Mouse (Mus musculus) kidney, embryonic 14.5 days (tissue): Measurements from ENCODE around the gene Pcnt. TPM values are rescaled to one million over a fixed set of nuclear protein-coding genes. Genes with fewer than 3 reads are reported as not detected.

Source experiments
- ATAC-seq: fragments of 200-750 bp; cut with Nextera tagmentation; 2 replicates; pipeline ENCODE4 v1.8.0; 2017; ENCODE audit warnings: moderate number of reproducible peaks, mild to moderate bottlenecking, moderate TSS enrichment, moderate library complexity; ENCODE audit not compliant: low FRiP score, low TSS enrichment
- H3K27ac ChIP-seq: fragments of 300-500 bp; sonication (generic); 2 replicates; pipeline ENCODE4 v1.5.1; 2014; ENCODE audit warnings: low read depth, mild to moderate bottlenecking, low read length, moderate library complexity, mixed read lengths
- H3K27me3 ChIP-seq: fragments of 300-500 bp; sonication (generic); 2 replicates; pipeline ENCODE4 v1.6.1; 2014; ENCODE audit warnings: mild to moderate bottlenecking, low read length; ENCODE audit not compliant: control insufficient read depth, insufficient read depth
- H3K36me3 ChIP-seq: fragments of 300-500 bp; sonication (generic); 2 replicates; pipeline ENCODE4 v1.6.1; 2014; ENCODE audit warnings: low read length, mixed read lengths; ENCODE audit not compliant: control insufficient read depth, insufficient read depth
- H3K4me1 ChIP-seq: fragments of 300-500 bp; sonication (generic); 2 replicates; pipeline ENCODE4 v1.6.1; 2014; ENCODE audit warnings: low read length, mixed read lengths; ENCODE audit not compliant: control insufficient read depth, insufficient read depth
- H3K4me2 ChIP-seq: fragments of 300-500 bp; sonication (generic); replicated peaks from 2 replicates; pipeline ENCODE4 v1.6.1; 2014; ENCODE audit warnings: low read depth, mild to moderate bottlenecking, low read length
- H3K4me3 ChIP-seq: fragments of 300-500 bp; sonication (generic); 2 replicates; pipeline ENCODE4 v1.5.1; 2014; ENCODE audit warnings: mild to moderate bottlenecking, low read length
- H3K9ac ChIP-seq: fragments of 300-500 bp; sonication (generic); 2 replicates; pipeline ENCODE4 v1.6.1; 2014; ENCODE audit warnings: low read depth, mild to moderate bottlenecking, low read length, moderate library complexity
- H3K9me3 ChIP-seq: fragments of 300-500 bp; sonication (generic); 2 replicates; pipeline ENCODE4 v1.6.1; 2016; ENCODE audit warnings: low read length; ENCODE audit not compliant: control insufficient read depth
- WGBS: fragments of 180-500 bp; shearing (Covaris S2); extraction: QIAGEN DNeasy Blood & Tissue Kit; methylation state at CpG from one replicate; pipeline ENCODE4 v1.1.7; 2014; 5-methylcytosine and 5-hydroxymethylcytosine counted together
- polyA plus RNA-seq: library from polyadenylated mRNA; unstranded; fragments of >200 nt; fragmentation: Nextera tagmentation; extraction: Ambion mirVana; gene quantifications from 2 replicates; pipeline ENCODE4 v1.2.1, GENCODE M21; 2014

The Pcnt gene
- polyA plus RNA-seq, 1 experiment from 2014 or later = 27.1 TPM

DNA sequence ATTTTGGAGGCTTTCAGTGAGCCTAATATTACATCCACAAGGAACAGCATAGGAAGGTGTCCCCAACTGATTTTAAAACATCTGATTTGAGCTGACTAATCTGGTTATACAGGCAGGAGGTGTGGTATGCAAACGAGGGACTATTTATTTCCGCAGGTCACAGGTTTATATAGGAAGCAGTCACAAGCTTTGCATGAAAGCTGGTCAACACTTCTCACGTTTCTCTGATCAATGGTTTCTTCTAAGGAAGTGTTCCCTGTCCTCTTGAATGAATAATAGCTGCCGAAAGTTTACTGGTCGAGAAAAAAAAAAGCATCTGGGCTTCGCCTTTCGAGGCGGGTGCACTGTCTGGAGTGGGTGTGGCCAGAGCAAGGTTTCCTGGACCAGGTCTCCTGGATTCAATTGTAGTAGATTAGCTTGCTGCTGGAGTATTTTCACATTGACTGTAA, 96.5 kb downstream of the Pcnt start:
- no peak for ATAC-seq
- Histone ChIP-seq H3K9ac (no peak overlapping the region; the same call in 1 of the 2 replicates), H3K27ac (no peak overlapping the region), H3K4me1 (peaks cover 7% of the 10 kb centered on the region; the same call in 1 of the 2 replicates), H3K27me3 (no peaks in the 10 kb centered on the region), H3K36me3 (peaks cover 14% of the 10 kb centered on the region), H3K9me3 (no peaks in the 10 kb centered on the region), H3K4me2 (peak overlapping the region; percentile 67), H3K4me3 (peak overlapping the region; percentile 85)
- WGBS = 14% methylated on average over 8 of the region's 8 CpGs

GRCm38 (mm10) chr10:76345540-76345902, 97.1 kb downstream of the Pcnt start:
- Histone ChIP-seq H3K9me3 (no peaks in the 10 kb centered on the region), H3K27ac (no peak overlapping the region)
- ATAC-seq = peak; percentile 38; the same call in 1 of the 2 replicates

GRCm38 (mm10) chr10:76344711-76345539, 97.7 kb downstream of the Pcnt start, which contains the start of gene Dip2a:
Dip2a (minus strand) TSS chr10:76345291.
- H3K9ac ChIP-seq = peak within 1 kb of the TSS; percentile 88
- peak within 1 kb of the TSS; percentile 67 for H3K4me2 ChIP-seq
- peak; percentile 94 for ATAC-seq
- under 1% methylated on average over 68 of the region's 94 CpGs for WGBS
- no peaks in the 10 kb centered on the region for H3K27me3 ChIP-seq
- peak within 1 kb of the TSS; percentile 85 for H3K4me3 ChIP-seq
- H3K9me3 ChIP-seq = no peaks in the 10 kb centered on the region
- H3K4me1 ChIP-seq = peaks cover 7% of the 10 kb centered on the region; the same call in 1 of the 2 replicates
- H3K36me3 ChIP-seq = peaks cover 3% of the 10 kb centered on the region; the same call in 1 of the 2 replicates
- peak within 1 kb of the TSS; percentile 62; the same call in 1 of the 2 replicates for H3K27ac ChIP-seq

More at GRCm38 (mm10) chr10:76345540-76345902, 97.1 kb downstream of the Pcnt start:
- no peaks in the 10 kb centered on the region for H3K27me3 ChIP-seq
- H3K9ac ChIP-seq = peak overlapping the region; percentile 88
- peaks cover 8% of the 10 kb centered on the region for H3K36me3 ChIP-seq
- peak overlapping the region; percentile 85 for H3K4me3 ChIP-seq
- peaks cover 7% of the 10 kb centered on the region; the same call in 1 of the 2 replicates for H3K4me1 ChIP-seq
- H3K4me2 ChIP-seq = peak overlapping the region; percentile 67
- WGBS = 7% methylated on average over 12 of the region's 12 CpGs

DNA sequence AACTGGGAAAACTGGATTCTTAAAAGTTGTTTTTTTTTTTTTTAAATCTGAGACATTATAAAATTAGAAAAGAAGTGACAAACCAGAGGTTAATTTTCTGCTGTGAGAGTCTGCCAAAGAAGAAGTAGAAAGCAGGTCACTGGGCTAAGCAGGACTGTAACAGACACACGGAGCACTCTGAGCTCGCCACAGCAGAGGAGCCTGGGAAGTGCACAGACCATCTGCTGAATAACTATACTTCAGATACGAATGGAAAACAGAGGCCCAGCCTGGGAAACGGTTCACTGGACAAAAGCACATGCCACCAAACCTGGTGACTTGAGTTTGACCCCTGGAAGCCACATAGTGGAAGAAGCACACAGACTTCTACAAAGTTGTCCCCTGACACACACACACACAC, 108.2 kb downstream of the Pcnt start:
- H3K4me3 ChIP-seq = no peak overlapping the region
- no peaks in the 10 kb centered on the region for H3K9me3 ChIP-seq
- no peaks in the 10 kb centered on the region for H3K36me3 ChIP-seq
- H3K9ac ChIP-seq = no peak overlapping the region
- H3K27ac ChIP-seq = no peak overlapping the region
- H3K4me1 ChIP-seq = no peaks in the 10 kb centered on the region
- H3K27me3 ChIP-seq = no peaks in the 10 kb centered on the region
- no peak overlapping the region for H3K4me2 ChIP-seq
- 39% methylated on average over 4 of the region's 4 CpGs for WGBS
- no peak for ATAC-seq

DNA sequence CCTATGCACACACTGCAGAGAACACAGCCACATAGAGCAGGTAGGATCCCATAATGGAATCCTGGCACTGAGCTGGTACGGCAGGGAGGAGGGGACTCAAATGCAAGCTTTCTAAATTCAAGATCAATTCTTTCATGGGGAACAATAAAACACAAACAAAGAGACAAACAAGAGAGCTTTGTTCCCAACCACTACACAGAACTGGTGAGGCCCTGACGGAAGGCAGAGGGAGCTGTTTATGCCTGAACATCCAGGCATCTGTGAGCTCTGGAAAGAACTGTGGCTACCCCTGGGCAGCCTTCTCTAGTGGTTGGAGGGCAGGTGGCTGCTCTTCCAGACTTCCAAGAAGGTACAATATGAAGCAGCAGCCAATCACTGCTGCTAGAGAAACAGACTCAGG, 110.5 kb downstream of the Pcnt start:
- ATAC-seq = no peak
- H3K4me2 ChIP-seq = no peak overlapping the region
- H3K9ac ChIP-seq = no peak overlapping the region
- H3K27me3 ChIP-seq = no peaks in the 10 kb centered on the region
- no peaks in the 10 kb centered on the region for H3K36me3 ChIP-seq
- H3K4me1 ChIP-seq = no peaks in the 10 kb centered on the region
- 79% methylated on average over 2 of the region's 2 CpGs for WGBS
- H3K27ac ChIP-seq = no peak overlapping the region
- no peaks in the 10 kb centered on the region for H3K9me3 ChIP-seq
- no peak overlapping the region for H3K4me3 ChIP-seq

DNA sequence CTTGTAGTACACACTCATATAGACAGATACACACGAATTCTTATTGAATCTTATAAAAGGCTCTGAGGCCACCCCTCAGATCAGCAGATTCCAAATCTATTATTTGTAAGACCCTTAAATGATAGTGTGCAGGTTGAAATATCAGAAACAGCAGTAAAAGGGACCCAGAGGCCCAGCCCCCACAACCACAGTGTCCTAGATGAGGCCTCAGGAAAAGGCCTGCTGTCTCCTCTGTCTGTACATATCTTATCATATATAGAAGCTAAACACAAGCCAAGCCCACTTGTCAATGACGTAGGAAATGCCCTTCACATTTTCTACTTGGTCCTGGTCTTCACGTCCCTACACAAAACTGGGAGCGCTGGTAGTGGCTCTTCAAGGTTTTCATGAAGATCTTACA, 113.5 kb downstream of the Pcnt start:
- no peaks in the 10 kb centered on the region for H3K27me3 ChIP-seq
- ATAC-seq = no peak
- WGBS = 86% methylated on average over 4 of the region's 4 CpGs

GRCm38 (mm10) chr10:76328574-76328973, 114.0 kb downstream of the Pcnt start:
- Histone ChIP-seq H3K9ac (no peak overlapping the region), H3K4me3 (no peak overlapping the region), H3K27ac (no peak overlapping the region), H3K36me3 (no peaks in the 10 kb centered on the region), H3K4me1 (no peaks in the 10 kb centered on the region), H3K27me3 (no peaks in the 10 kb centered on the region), H3K4me2 (no peak overlapping the region), H3K9me3 (no peaks in the 10 kb centered on the region)
- 77% methylated on average over 3 of the region's 3 CpGs for WGBS
- no peak for ATAC-seq

More for the DNA sequence above, 113.5 kb downstream of the Pcnt start:
- H3K4me1 ChIP-seq = no peaks in the 10 kb centered on the region
- H3K4me3 ChIP-seq = no peak overlapping the region
- H3K4me2 ChIP-seq = no peak overlapping the region
- no peaks in the 10 kb centered on the region for H3K9me3 ChIP-seq
- H3K27ac ChIP-seq = no peak overlapping the region
- no peak overlapping the region for H3K9ac ChIP-seq
- H3K36me3 ChIP-seq = no peaks in the 10 kb centered on the region

DNA sequence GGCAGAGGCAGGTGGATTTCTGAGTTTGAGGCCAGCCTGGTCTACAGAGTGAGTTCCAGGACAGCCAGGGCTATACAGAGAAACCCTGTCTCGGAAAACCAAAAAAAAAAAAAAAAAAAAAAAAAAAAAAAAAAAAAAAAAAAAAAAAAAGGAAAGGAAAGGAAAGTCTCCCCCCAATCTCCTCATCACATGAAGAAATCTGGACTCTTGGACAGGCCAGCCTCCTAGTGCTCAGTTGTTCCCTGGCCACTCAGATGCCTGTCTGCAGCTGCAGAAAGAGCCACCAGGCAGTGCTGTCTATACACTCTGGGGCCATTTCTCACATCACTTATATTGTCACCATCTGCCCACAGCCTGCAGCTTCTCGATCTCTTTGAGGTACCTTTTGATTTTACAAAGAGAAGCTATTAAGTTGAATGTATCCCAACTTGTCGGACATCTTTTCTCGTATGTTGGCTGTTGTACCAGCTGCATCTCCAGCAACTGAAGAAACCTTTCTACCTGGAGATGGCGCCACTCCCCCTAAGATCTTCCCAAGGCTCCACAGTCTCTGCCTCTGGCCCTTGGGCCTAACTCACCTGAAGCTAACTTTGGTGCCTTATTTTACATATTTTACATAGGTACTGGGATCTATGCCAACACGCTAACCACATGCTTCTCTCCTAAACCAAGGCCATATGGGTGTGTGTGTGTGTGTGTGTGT, 116.1 kb downstream of the Pcnt start:
- no peak overlapping the region for H3K27ac ChIP-seq
- H3K4me2 ChIP-seq = no peak overlapping the region
- H3K27me3 ChIP-seq = no peaks in the 10 kb centered on the region
- no peaks in the 10 kb centered on the region for H3K9me3 ChIP-seq
- H3K36me3 ChIP-seq = no peaks in the 10 kb centered on the region
- ATAC-seq = no peak
- no peak overlapping the region for H3K9ac ChIP-seq
- H3K4me1 ChIP-seq = no peaks in the 10 kb centered on the region
- 71% methylated on average over 6 of the region's 6 CpGs for WGBS
- no peak overlapping the region for H3K4me3 ChIP-seq

GRCm38 (mm10) chr10:76317623-76318022, 125.0 kb downstream of the Pcnt start:
- WGBS = 81% methylated on average over 12 of the region's 12 CpGs
- Histone ChIP-seq H3K9ac (no peak overlapping the region), H3K9me3 (no peaks in the 10 kb centered on the region), H3K27me3 (no peaks in the 10 kb centered on the region), H3K27ac (no peak overlapping the region), H3K4me3 (no peak overlapping the region), H3K36me3 (peaks cover 27% of the 10 kb centered on the region), H3K4me1 (no peaks in the 10 kb centered on the region), H3K4me2 (no peak overlapping the region)
- ATAC-seq = no peak
